Mouse (Mus musculus) natural killer cell, adult 2 months (primary cell): ENCODE data around the gene Ifnb1.

Experiments used
- DNase-seq, 2 experiments: peaks; one replicate each; pipeline ENCODE4 v3.0.0; 2022; ENCODE audit warnings: low spot score in 2 of 2

The Ifnb1 gene

DNA sequence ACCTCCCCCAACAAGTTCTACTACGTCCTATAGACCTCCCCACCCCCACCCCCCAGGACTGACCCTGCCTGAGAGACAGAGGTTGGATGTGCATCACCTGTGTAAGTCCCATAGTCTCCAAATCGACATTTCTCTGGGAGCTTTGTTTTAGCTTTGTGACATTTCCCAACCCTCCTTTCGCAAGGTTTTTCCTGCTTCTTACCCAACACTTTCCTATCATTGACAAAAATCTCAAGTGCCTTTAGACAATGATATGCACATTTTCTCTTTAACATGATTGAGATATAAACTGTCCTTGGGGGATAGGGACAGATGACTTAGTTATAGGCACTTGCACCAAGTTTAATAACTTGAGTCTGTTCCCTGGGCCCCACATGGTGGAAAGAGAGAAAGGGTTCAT is 21.3 kb downstream of the Ifnb1 start:
- no peak for DNase-seq

DNA sequence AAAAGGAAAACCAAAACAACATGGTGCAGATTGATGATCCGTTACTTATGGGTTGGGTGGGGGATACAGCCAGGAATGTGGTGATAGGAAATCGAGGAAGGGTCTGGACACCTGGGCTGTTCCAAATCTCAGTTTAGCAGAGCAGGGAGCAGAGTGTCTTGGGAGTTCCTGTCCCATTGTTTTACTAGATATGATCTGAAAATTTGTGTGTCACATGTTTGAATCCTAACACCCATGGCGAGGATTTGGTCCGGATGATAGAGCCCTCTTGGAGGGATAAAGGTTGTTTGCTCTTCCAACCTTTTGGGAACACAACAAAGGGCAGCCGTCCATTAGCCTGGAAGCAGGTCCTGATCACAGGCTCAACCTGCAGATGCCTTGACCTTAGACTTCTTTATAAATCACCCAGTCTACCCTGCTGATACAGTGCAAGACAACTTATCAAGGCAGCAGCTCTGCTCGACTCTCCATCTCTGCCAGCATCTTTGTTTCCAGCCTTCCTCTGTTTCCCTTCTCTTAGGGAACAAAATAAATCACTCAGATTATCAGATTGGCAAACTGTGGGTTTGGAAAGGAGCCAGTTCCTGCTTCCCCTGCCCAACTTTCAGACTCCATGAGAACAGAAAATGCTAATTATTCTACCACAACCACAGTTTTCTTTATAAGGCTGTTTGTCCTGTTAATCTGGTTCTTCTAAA is 26.1 kb downstream of the Ifnb1 start:
- DNase-seq: no peak

DNA sequence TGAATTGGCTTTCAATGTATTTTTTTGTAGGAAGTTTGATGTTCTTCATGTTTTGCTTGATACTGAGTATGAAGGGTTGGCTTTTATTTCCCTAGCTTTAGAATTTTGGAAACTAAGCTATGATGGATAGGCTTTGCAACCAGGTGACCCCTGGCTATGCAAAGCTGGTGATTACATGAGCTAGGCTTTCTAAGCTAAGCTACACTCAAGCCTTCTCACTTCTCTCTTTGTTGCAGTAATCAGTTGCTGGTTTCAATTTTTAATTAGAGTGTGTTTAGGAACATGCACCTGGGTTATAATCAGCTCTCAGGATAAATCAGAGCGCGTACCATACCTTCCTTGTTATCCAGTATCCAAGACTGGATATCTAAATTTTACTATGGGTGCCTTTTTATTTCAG is 33.0 kb downstream of the Ifnb1 start:
- DNase-seq: no peak

DNA sequence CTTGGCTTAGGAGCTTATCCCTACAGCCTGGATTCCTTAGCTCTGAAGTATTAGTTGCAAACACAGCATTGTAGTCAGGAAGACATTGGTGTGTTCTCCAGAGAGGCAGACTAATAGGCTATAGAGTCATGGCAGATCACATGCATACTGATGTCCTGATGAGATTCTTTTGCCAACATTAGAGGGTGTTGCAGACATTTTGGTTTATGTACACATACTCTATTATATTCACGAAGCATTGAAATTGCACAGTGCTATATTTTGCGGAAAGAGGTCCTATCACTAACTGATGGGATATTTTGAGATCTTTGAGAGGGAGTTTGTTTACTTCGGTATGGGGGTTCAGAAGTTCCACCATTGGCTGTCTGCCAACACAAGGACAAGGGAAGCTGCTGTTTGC is 34.5 kb downstream of the Ifnb1 start:
- no peak for DNase-seq

DNA sequence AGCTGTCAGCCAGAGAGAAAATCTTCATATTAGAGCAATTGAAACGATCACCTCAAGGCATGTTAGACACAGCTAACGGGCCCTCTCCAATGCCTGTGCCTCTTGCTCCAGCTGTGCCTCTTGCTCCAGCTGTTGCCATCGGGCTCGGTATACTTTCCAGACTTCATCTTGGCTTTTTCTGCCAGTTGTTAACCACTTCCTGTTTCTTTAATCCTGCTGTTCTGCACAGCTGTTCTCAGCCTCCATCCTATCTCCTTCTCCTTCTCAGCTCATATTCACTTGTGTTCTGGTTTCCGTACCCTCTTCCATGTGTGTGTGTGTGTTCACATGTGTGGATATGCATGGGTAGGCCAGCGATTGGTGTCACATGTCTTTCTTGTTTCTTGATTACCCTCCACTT is 42.4 kb downstream of the Ifnb1 start:
- DNase-seq: no peak

DNA sequence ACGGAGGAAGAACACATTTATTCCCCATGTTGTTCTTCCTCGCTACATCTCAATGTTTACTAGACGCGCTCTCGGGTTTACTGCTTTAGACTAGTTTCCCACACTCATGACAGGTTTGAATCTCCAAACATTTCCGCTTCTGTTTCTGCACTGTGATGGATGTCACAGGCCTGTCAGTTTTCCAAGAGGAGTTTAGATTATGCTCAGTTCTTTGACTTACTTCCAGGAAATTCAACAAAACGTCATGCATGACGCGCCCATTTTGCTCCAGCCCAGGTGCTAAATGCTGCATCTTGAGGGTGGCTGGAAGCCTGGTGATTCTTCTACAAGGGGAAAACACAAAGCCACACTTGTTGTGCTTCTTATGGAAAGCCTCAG is 43.8 kb downstream of the Ifnb1 start:
- no peak for DNase-seq

DNA sequence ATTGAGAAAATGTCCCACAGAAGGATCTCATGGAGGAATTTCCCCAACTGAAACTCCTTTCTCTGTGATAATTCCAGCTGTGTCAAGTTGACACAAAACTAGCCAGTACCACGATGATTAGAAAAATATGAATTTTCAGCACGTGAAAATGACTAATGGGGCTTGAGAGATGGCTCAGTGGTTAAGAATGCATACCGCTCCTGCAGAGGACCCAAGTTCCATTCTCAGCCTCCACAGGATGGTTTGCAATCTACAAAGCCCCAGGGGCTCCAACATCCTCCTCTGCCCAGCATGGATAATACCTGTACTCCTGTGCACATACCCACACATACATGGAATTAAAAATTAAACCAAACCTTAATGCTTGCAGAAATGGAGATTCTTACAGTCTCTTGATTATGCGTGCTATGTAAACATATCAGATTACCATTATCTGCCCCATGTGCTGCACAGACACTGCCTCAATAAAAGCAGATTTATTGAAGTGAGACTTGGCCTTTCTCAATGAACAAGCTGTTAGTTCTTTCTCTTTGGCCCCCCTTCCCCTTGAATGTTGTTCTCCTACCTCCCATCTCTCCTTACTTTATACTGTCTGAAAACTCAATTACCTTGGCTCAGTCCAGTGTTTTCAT is 44.3 kb downstream of the Ifnb1 start:
- DNase-seq: no peak

DNA sequence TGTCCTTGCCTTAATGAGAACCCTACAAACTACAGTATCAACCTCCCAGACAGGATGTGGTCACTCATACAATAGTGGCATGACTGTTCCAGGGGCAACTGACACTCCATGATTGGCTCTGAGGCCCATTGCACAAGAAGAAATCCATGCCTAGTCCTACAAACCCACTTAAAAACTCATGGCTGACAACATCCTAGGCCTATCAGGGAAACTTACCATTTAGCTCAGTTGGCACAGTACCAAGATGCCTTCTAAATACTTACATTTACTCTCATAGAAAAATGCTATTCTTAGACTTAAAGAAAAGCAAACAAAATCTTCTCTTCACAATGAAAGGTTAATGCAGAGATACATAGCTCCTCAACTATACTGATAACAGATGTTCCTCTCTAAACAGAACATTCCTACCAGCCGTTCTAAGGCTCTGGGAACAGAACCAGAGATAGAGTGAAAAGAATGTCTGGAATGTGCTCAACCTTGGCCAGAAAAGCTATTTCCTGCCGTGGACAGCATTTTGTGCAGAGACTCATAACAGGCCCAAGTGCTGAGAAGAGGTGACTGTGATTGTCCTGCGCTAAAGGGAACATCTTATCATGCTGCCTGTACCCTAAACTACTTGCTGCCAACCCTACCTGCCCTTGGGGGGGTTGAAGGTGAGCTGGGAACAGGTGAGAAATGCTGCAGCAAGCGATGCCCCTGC is 45.9 kb downstream of the Ifnb1 start:
- no peak for DNase-seq

DNA sequence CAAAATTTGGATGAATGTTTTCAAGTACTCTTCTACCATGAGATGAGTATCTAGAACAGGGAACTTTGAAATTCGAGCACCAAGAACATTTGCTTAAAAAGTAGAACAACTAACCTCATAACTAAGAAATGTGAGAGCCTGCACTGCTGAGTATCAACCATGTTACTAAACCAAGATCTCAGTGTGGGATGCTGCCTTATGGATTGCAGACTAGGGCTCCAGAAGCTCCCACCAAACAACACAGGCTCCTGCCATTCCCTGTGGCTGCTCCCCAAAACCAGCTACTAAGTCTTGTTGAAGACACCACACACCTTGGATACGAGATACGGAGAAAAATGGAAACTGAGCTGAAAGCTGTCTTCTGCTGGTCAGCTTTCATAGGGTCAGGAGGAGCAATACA is 46.5 kb downstream of the Ifnb1 start:
- DNase-seq: no peak
